Mouse (Mus musculus): ENCODE data around the gene Vps26c. TPM values are rescaled to one million over a fixed set of nuclear protein-coding genes. Genes with fewer than 3 reads are reported as not detected.
A peak's percentile ranks its signal among the peaks of the same experiment; 100 is the strongest.

Gene Vps26c
- polyA plus RNA-seq (2014; fragmentation: Nextera tagmentation; extraction: Ambion mirVana): 52.6 and 57.1 TPM in 2 replicates

GRCm38 (mm10) chr16:94526344-94527151, at the start of gene Vps26c:
TSS of gene Vps26c (minus strand) at chr16:94526830.
- WGBS: under 1% methylated on average over 93 of the region's 93 CpGs
- peaks cover 17% of the 10 kb centered on the region; the same call in 1 of the 2 replicates for H3K4me1 ChIP-seq (ENCODE audit: control insufficient read depth, insufficient read depth, low read length)
- no peaks in the 10 kb centered on the region for H3K36me3 ChIP-seq (ENCODE audit: control insufficient read depth, insufficient read depth, low read length)
- no peaks in the 10 kb centered on the region for H3K27me3 ChIP-seq (ENCODE audit: control insufficient read depth, insufficient read depth, low read length)
- peak within 1 kb of the TSS; percentile 87 for H3K27ac ChIP-seq (ENCODE audit: low read length)
- peak within 1 kb of the TSS; percentile 56 for H3K4me3 ChIP-seq (ENCODE audit: low read depth, low read length)
- ATAC-seq (ENCODE audit: insufficient number of reproducible peaks, insufficient read depth, low FRiP score, low read depth): peak; percentile 93
- peak within 1 kb of the TSS; percentile 76 for H3K9ac ChIP-seq (replicated peaks; ENCODE audit: low read depth, low read length)
- peak within 1 kb of the TSS; percentile 71 for H3K4me2 ChIP-seq (replicated peaks; ENCODE audit: low read depth, low read length)
- no peaks in the 10 kb centered on the region for H3K9me3 ChIP-seq (ENCODE audit: control insufficient read depth, low read depth, low read length)

- Histone ChIP-seq H3K9me3 (ENCODE audit: control insufficient read depth, low read depth, low read length) (no peaks in the 10 kb centered on the region), H3K36me3 (ENCODE audit: control insufficient read depth, insufficient read depth, low read length) (no peaks in the 10 kb centered on the region), H3K27ac (ENCODE audit: low read length) (no peak overlapping the region), H3K4me3 (ENCODE audit: low read depth, low read length) (no peak overlapping the region), H3K27me3 (ENCODE audit: control insufficient read depth, insufficient read depth, low read length) (no peaks in the 10 kb centered on the region), H3K4me2 (replicated peaks; ENCODE audit: low read depth, low read length) (no peak overlapping the region), H3K4me1 (ENCODE audit: control insufficient read depth, insufficient read depth, low read length) (peaks cover 35% of the 10 kb centered on the region), H3K9ac (replicated peaks; ENCODE audit: low read depth, low read length) (no peak overlapping the region)
- WGBS: 46% methylated on average over 5 of the region's 5 CpGs
- ATAC-seq (ENCODE audit: insufficient number of reproducible peaks, insufficient read depth, low FRiP score, low read depth): no peak
Measured at GRCm38 (mm10) chr16:94575757-94576156, 49.1 kb upstream of the Vps26c start.

- Histone ChIP-seq H3K4me2 (replicated peaks; ENCODE audit: low read depth, low read length) (no peak overlapping the region), H3K4me1 (ENCODE audit: control insufficient read depth, insufficient read depth, low read length) (peaks cover 30% of the 10 kb centered on the region), H3K9ac (replicated peaks; ENCODE audit: low read depth, low read length) (no peak overlapping the region), H3K9me3 (ENCODE audit: control insufficient read depth, low read depth, low read length) (no peaks in the 10 kb centered on the region), H3K36me3 (ENCODE audit: control insufficient read depth, insufficient read depth, low read length) (no peaks in the 10 kb centered on the region), H3K4me3 (ENCODE audit: low read depth, low read length) (no peak overlapping the region), H3K27ac (ENCODE audit: low read length) (no peak overlapping the region), H3K27me3 (ENCODE audit: control insufficient read depth, insufficient read depth, low read length) (no peaks in the 10 kb centered on the region)
- no peak for ATAC-seq (ENCODE audit: insufficient number of reproducible peaks, insufficient read depth, low FRiP score, low read depth)
Measured at GRCm38 (mm10) chr16:94574718-94575094, 48.1 kb upstream of the Vps26c start.

- Histone ChIP-seq H3K27ac (ENCODE audit: low read length) (no peak overlapping the region), H3K4me3 (ENCODE audit: low read depth, low read length) (no peak overlapping the region), H3K9ac (replicated peaks; ENCODE audit: low read depth, low read length) (no peak overlapping the region), H3K36me3 (ENCODE audit: control insufficient read depth, insufficient read depth, low read length) (no peaks in the 10 kb centered on the region), H3K27me3 (ENCODE audit: control insufficient read depth, insufficient read depth, low read length) (no peaks in the 10 kb centered on the region), H3K4me1 (ENCODE audit: control insufficient read depth, insufficient read depth, low read length) (peaks cover 28% of the 10 kb centered on the region), H3K9me3 (ENCODE audit: control insufficient read depth, low read depth, low read length) (no peaks in the 10 kb centered on the region), H3K4me2 (replicated peaks; ENCODE audit: low read depth, low read length) (no peak overlapping the region)
- WGBS: 84% methylated on average over 3 of the region's 3 CpGs
- ATAC-seq (ENCODE audit: insufficient number of reproducible peaks, insufficient read depth, low FRiP score, low read depth): no peak
Measured at GRCm38 (mm10) chr16:94574025-94574717, 47.5 kb upstream of the Vps26c start.

GRCm38 (mm10) chr16:94572422-94572821, 45.8 kb upstream of the Vps26c start:
- ATAC-seq (ENCODE audit: insufficient number of reproducible peaks, insufficient read depth, low FRiP score, low read depth): no peak
- peaks cover 28% of the 10 kb centered on the region for H3K4me1 ChIP-seq (ENCODE audit: control insufficient read depth, insufficient read depth, low read length)
- 26% methylated on average over 2 of the region's 2 CpGs for WGBS
- no peaks in the 10 kb centered on the region for H3K9me3 ChIP-seq (ENCODE audit: control insufficient read depth, low read depth, low read length)
- H3K4me3 ChIP-seq (ENCODE audit: low read depth, low read length): peak overlapping the region; percentile 5; the same call in 1 of the 2 replicates
- no peaks in the 10 kb centered on the region for H3K27me3 ChIP-seq (ENCODE audit: control insufficient read depth, insufficient read depth, low read length)
- H3K4me2 ChIP-seq (replicated peaks; ENCODE audit: low read depth, low read length): peak overlapping the region; percentile 21
- no peak overlapping the region for H3K27ac ChIP-seq (ENCODE audit: low read length)
- H3K9ac ChIP-seq (replicated peaks; ENCODE audit: low read depth, low read length): no peak overlapping the region
- no peaks in the 10 kb centered on the region for H3K36me3 ChIP-seq (ENCODE audit: control insufficient read depth, insufficient read depth, low read length)

GRCm38 (mm10) chr16:94571111-94571993, 44.7 kb upstream of the Vps26c start:
- no peaks in the 10 kb centered on the region for H3K36me3 ChIP-seq (ENCODE audit: control insufficient read depth, insufficient read depth, low read length)
- peak overlapping the region; percentile 99 for H3K9ac ChIP-seq (replicated peaks; ENCODE audit: low read depth, low read length)
- H3K4me3 ChIP-seq (ENCODE audit: low read depth, low read length): peak overlapping the region; percentile 65
- peak overlapping the region; percentile 100 for H3K27ac ChIP-seq (ENCODE audit: low read length)
- H3K4me1 ChIP-seq (ENCODE audit: control insufficient read depth, insufficient read depth, low read length): peaks cover 28% of the 10 kb centered on the region
- no peaks in the 10 kb centered on the region for H3K27me3 ChIP-seq (ENCODE audit: control insufficient read depth, insufficient read depth, low read length)
- no peak for ATAC-seq (ENCODE audit: insufficient number of reproducible peaks, insufficient read depth, low FRiP score, low read depth)
- 24% methylated on average over 10 of the region's 10 CpGs for WGBS
- peak overlapping the region; percentile 78 for H3K4me2 ChIP-seq (replicated peaks; ENCODE audit: low read depth, low read length)
- no peaks in the 10 kb centered on the region for H3K9me3 ChIP-seq (ENCODE audit: control insufficient read depth, low read depth, low read length)

- under 1% methylated on average over 37 of the region's 88 CpGs for WGBS
- Histone ChIP-seq H3K27me3 (ENCODE audit: control insufficient read depth, insufficient read depth, low read length) (no peaks in the 10 kb centered on the region), H3K36me3 (ENCODE audit: control insufficient read depth, insufficient read depth, low read length) (no peaks in the 10 kb centered on the region), H3K27ac (ENCODE audit: low read length) (peak overlapping the region; percentile 100), H3K9ac (replicated peaks; ENCODE audit: low read depth, low read length) (peak overlapping the region; percentile 99), H3K4me1 (ENCODE audit: control insufficient read depth, insufficient read depth, low read length) (peaks cover 24% of the 10 kb centered on the region), H3K4me3 (ENCODE audit: low read depth, low read length) (peak overlapping the region; percentile 65), H3K4me2 (replicated peaks; ENCODE audit: low read depth, low read length) (peak overlapping the region; percentile 78), H3K9me3 (ENCODE audit: control insufficient read depth, low read depth, low read length) (no peaks in the 10 kb centered on the region)
- 0 out of 2 replicates have a peak, but pooled peaks have one; percentile 4 for ATAC-seq (ENCODE audit: insufficient number of reproducible peaks, insufficient read depth, low FRiP score, low read depth)
Measured at GRCm38 (mm10) chr16:94570361-94571041, 43.9 kb upstream of the Vps26c start.
